Mouse (Mus musculus): ENCODE results near the gene 6030408B16Rik. TPM values are rescaled to one million over a fixed set of nuclear protein-coding genes. Genes with fewer than 3 reads are reported as not detected.

6030408B16Rik gene
- not detected in 2 replicates for polyA plus RNA-seq (2012; ENCODE audit: low replicate concordance)

DNA sequence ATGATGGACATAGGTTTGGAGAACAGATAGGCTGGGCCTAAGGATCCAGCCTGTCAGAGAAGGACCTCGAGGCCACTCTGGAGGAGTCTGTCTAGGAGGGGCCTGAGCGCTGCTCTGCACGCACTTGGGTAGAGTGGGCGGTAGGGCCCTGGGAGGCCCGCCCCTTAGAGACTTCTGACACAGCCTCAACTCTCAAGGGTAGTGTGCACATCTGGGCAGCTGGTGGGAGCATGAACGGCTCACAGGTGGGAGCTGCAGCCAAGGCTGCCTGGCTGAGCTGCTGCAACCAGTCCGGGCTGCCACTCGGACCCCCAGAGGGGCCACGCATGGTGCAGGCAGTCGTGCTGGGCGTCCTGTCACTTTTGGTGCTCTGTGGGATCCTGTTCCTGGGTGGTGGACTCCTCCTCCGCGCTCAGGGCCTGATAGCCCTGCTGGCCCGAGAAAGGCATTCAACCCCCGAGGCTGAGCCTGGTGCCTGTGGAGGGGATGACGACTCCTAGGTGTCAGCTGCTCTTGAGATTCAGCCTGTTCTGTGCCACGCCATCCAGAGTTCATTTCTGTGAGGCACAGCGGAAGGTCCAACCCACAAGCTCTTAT lies at the start of gene 6030408B16Rik:
6030408B16Rik (plus strand) TSS at position 188 of the 597 bp plus-strand sequence.

GRCm38 (mm10) chr15:101253886-101254795 lies 38.9 kb upstream of the 6030408B16Rik start, which contains the start of gene Nr4a1:
Gene Nr4a1 (plus strand): TSS chr15:101254269.

DNA sequence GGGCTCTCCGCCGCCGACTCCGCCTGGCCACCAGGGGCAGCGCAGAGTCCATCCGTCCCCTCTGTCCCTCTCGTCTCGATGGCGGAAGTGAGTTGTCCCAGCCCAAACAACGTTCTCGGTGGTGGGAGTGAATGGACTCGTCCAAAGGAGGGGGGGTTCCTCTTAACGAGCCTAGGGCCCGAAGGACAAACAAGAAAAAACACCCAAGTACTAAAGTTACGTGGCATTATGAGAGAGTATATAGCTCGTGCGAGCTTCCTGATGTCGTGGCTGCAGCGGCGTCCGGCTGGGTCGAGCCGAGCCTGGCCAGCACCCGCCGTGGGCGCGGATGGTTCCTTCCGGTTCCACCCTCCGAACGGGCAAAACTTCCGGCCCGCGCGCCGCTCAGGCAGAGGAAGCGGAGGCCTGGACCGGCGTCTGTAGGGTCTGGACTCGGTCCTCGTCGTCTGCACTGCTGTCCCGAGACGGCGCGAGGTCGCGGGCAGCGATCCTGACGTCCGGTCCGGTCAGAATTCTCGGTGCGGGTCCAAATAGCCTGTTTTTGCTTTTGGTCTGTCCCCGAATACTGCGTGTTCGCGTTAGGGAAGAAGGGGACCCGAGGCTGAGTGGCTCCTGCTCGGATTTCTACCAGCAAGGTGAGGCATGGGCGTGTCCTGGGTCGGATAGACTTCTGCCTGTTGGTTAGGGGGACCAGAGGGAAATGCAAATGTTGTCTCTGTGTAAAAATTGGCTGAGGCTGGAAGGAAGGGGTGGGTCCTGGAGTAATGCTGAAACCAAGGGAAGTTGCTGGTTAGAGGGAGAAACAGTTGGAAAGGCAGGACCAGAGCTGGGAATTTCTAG lies 8.9 kb upstream of the 6030408B16Rik start, which contains the start of gene Atg101:
Atg101 (plus strand) TSS at position 362 of the 840 bp plus-strand sequence.

Other genes starting within 250 kb of the 6030408B16Rik start
- gene Gm47841, start 245.8 kb upstream of the 6030408B16Rik start, polyA plus RNA-seq (2012; ENCODE audit: low replicate concordance): not detected in 2 replicates
- gene Fignl2, start 214.6 kb upstream of the 6030408B16Rik start, polyA plus RNA-seq (2012; ENCODE audit: low replicate concordance): 0.31 and 0.45 TPM in 2 replicates
- gene Ankrd33, start 177.5 kb upstream of the 6030408B16Rik start, polyA plus RNA-seq (2012; ENCODE audit: low replicate concordance): not detected in 2 replicates
- gene Acvrl1, start 164.7 kb upstream of the 6030408B16Rik start, polyA plus RNA-seq (2012; ENCODE audit: low replicate concordance): 2.6 and 4.8 TPM in 2 replicates
- 2.2 and 3.4 TPM in 2 replicates for gene Acvr1b, start 119.1 kb upstream of the 6030408B16Rik start, polyA plus RNA-seq (2012; ENCODE audit: low replicate concordance)
- 1.2 and 3.3 TPM in 2 replicates for gene Grasp, start 69.0 kb upstream of the 6030408B16Rik start, polyA plus RNA-seq (2012; ENCODE audit: low replicate concordance)
- 10.4 and 12.2 TPM in 2 replicates for gene Nr4a1, start 38.9 kb upstream of the 6030408B16Rik start, polyA plus RNA-seq (2012; ENCODE audit: low replicate concordance)
- gene Atg101, start 8.9 kb upstream of the 6030408B16Rik start, polyA plus RNA-seq (2012; ENCODE audit: low replicate concordance): 29.8 and 32.9 TPM in 2 replicates
- gene Krt80, start 77.0 kb downstream of the 6030408B16Rik start, polyA plus RNA-seq (2012; ENCODE audit: low replicate concordance): 1.4 and 1.5 TPM in 2 replicates
- 0.35 and 0.40 TPM in 2 replicates for gene Krt7, start 117.8 kb downstream of the 6030408B16Rik start, polyA plus RNA-seq (2012; ENCODE audit: low replicate concordance)
- not detected in 2 replicates for gene Krt87, start 145.6 kb downstream of the 6030408B16Rik start, polyA plus RNA-seq (2012; ENCODE audit: low replicate concordance)
- gene Krt88, start 154.5 kb downstream of the 6030408B16Rik start, polyA plus RNA-seq (2012; ENCODE audit: low replicate concordance): not detected in 2 replicates
- not detected in 2 replicates for gene Krt81, start 170.5 kb downstream of the 6030408B16Rik start, polyA plus RNA-seq (2012; ENCODE audit: low replicate concordance)
- not detected in 2 replicates for gene Krt86, start 180.3 kb downstream of the 6030408B16Rik start, polyA plus RNA-seq (2012; ENCODE audit: low replicate concordance)
- gene Krt83, start 198.3 kb downstream of the 6030408B16Rik start, polyA plus RNA-seq (2012; ENCODE audit: low replicate concordance): 0.23 TPM in 1 of 2 replicates, not detected in the other
- gene Gm49425, start 224.0 kb downstream of the 6030408B16Rik start, polyA plus RNA-seq (2012; ENCODE audit: low replicate concordance): not detected in 2 replicates
- not detected in 2 replicates for gene Krt84, start 239.6 kb downstream of the 6030408B16Rik start, polyA plus RNA-seq (2012; ENCODE audit: low replicate concordance)